Mouse (Mus musculus) stomach, postnatal 0 days (tissue): ENCODE measurements around the gene Sbpl. TPM values are rescaled to one million over a fixed set of nuclear protein-coding genes. Genes with fewer than 3 reads are reported as not detected.

ENCODE experiments used
- polyA plus RNA-seq: library from polyadenylated mRNA; unstranded; fragments of >200 nt; fragmentation: Nextera tagmentation; extraction: Ambion mirVana; gene quantifications from 2 replicates; pipeline ENCODE4 v1.2.1, GENCODE M21; 2015

The Sbpl gene
- polyA plus RNA-seq, 1 experiment from 2014 or later, result not detected

Other genes with a start within 250 kb of the Sbpl start
- gene 1520401A03Rik, start 232.5 kb downstream of the Sbpl start, polyA plus RNA-seq, result 0.04 and 0.16 TPM in 2 replicates
- 17.1 and 17.6 TPM in 2 replicates for gene Pkmyt1, start 228.9 kb downstream of the Sbpl start, polyA plus RNA-seq
- 26.3 and 28.0 TPM in 2 replicates for gene Paqr4, start 214.4 kb downstream of the Sbpl start, polyA plus RNA-seq
- gene Kremen2, start 209.4 kb downstream of the Sbpl start, polyA plus RNA-seq, result 2.7 and 3.0 TPM in 2 replicates
- 24.2 and 27.3 TPM in 2 replicates for gene Flywch1, start 183.7 kb downstream of the Sbpl start, polyA plus RNA-seq
- gene Flywch2, start 169.2 kb downstream of the Sbpl start, polyA plus RNA-seq, result 15.9 and 16.4 TPM in 2 replicates
- 211 and 215 TPM in 2 replicates for gene Srrm2, start 164.7 kb downstream of the Sbpl start, polyA plus RNA-seq
- 881 and 1,013 TPM in 2 replicates for gene Elob, start 126.1 kb downstream of the Sbpl start, polyA plus RNA-seq
- 0.11 TPM in 1 of 2 replicates, not detected in the other for gene Prss33, start 119.2 kb downstream of the Sbpl start, polyA plus RNA-seq
- gene Prss32, start 111.4 kb downstream of the Sbpl start, polyA plus RNA-seq, result 13.6 and 14.8 TPM in 2 replicates
- gene Prss41, start 111.1 kb downstream of the Sbpl start, polyA plus RNA-seq, result 0.88 and 0.90 TPM in 2 replicates
- gene Prss21, start 87.2 kb downstream of the Sbpl start, polyA plus RNA-seq, result not detected in 2 replicates
- not detected in 2 replicates for gene Dcpp1, start 74.4 kb downstream of the Sbpl start, polyA plus RNA-seq
- not detected in 2 replicates for gene Dcpp2, start 74.4 kb downstream of the Sbpl start, polyA plus RNA-seq
- gene Dcpp3, start 37.8 kb downstream of the Sbpl start, polyA plus RNA-seq, result not detected in 2 replicates
- gene Sbp, start 13.6 kb downstream of the Sbpl start, polyA plus RNA-seq, result not detected in 2 replicates
- 0.08 and 0.11 TPM in 2 replicates for gene Prss30, start 25.3 kb upstream of the Sbpl start, polyA plus RNA-seq
- 3.4 and 4.8 TPM in 2 replicates for gene Prss22, start 42.8 kb upstream of the Sbpl start, polyA plus RNA-seq
- gene Prss27, start 82.9 kb upstream of the Sbpl start, polyA plus RNA-seq, result 40.8 and 47.1 TPM in 2 replicates
- 44.7 and 45.6 TPM in 2 replicates for gene Kctd5, start 118.2 kb upstream of the Sbpl start, polyA plus RNA-seq
- gene Pdpk1, start 195.7 kb upstream of the Sbpl start, polyA plus RNA-seq, result 26.7 and 28.0 TPM in 2 replicates
- gene Amdhd2, start 208.5 kb upstream of the Sbpl start, polyA plus RNA-seq, result 20.5 and 21.7 TPM in 2 replicates
- 608 and 627 TPM in 2 replicates for gene Atp6v0c, start 214.4 kb upstream of the Sbpl start, polyA plus RNA-seq